Mouse (Mus musculus): ENCODE measurements around the gene Ppil2. TPM values are rescaled to one million over a fixed set of nuclear protein-coding genes. Genes with fewer than 3 reads are reported as not detected.

Ppil2 gene
- polyA plus RNA-seq, 1 experiment, result 46.0 TPM

GRCm38 (mm10) chr16:17124119-17124870 lies 13.2 kb upstream of the Ppil2 start:
- Histone ChIP-seq H3ac (ENCODE audit: control insufficient read depth, insufficient read length, low read depth) (peak overlapping the region; percentile 95), H3K27me3 (ENCODE audit: control insufficient read depth, insufficient read depth, insufficient read length) (no peaks in the 10 kb centered on the region), H3K79me3 (ENCODE audit: low read depth) (peaks cover 3% of the 10 kb centered on the region), H3K36me3 (ENCODE audit: control insufficient read depth, insufficient read depth) (peaks cover 28% of the 10 kb centered on the region), H3K4me3 (ENCODE audit: insufficient read depth, poor library complexity, severe bottlenecking) (peak overlapping the region; percentile 42), H3K79me2 (ENCODE audit: control insufficient read depth, insufficient read depth) (peaks cover 21% of the 10 kb centered on the region)
- no peak for TF ChIP-seq MYOG (IDR thresholded peaks at IDR 0.05; ENCODE audit: control insufficient read depth, extremely low read depth, insufficient read length)
- TF ChIP-seq MYOD1 (IDR thresholded peaks at IDR 0.05; ENCODE audit: control insufficient read depth, insufficient read length, low read depth), result no peak

GRCm38 (mm10) chr16:17121569-17121968 lies 10.5 kb upstream of the Ppil2 start:
- H3ac ChIP-seq (ENCODE audit: control insufficient read depth, insufficient read length, low read depth), result no peak overlapping the region
- H3K79me3 ChIP-seq (ENCODE audit: low read depth), result peaks cover 3% of the 10 kb centered on the region
- no peak for TF ChIP-seq FOSL1 (IDR thresholded peaks at IDR 0.05; ENCODE audit: insufficient read depth, low read length, poor library complexity, severe bottlenecking)
- TF ChIP-seq CTCF (IDR thresholded peaks at IDR 0.05; ENCODE audit: control insufficient read depth, insufficient read depth, insufficient read length), result no peak
- TF ChIP-seq MYOD1 (IDR thresholded peaks at IDR 0.05; ENCODE audit: control insufficient read depth, insufficient read length, low read depth), result no peak
- no peak for TF ChIP-seq CEBPB (IDR thresholded peaks at IDR 0.05; ENCODE audit: low read depth)
- H3K27me3 ChIP-seq (ENCODE audit: control insufficient read depth, insufficient read depth, insufficient read length), result no peaks in the 10 kb centered on the region
- H3K36me3 ChIP-seq (ENCODE audit: control insufficient read depth, insufficient read depth), result peaks cover 28% of the 10 kb centered on the region
- no peak overlapping the region for H3K4me3 ChIP-seq (ENCODE audit: insufficient read depth, poor library complexity, severe bottlenecking)
- peaks cover 21% of the 10 kb centered on the region for H3K79me2 ChIP-seq (ENCODE audit: control insufficient read depth, insufficient read depth)

GRCm38 (mm10) chr16:17117309-17117799 lies 6.3 kb upstream of the Ppil2 start:
- no peak overlapping the region for H3ac ChIP-seq (ENCODE audit: control insufficient read depth, insufficient read length, low read depth)
- H3K36me3 ChIP-seq (ENCODE audit: control insufficient read depth, insufficient read depth), result peaks cover 32% of the 10 kb centered on the region

GRCm38 (mm10) chr16:17104600-17104999 lies 6.5 kb downstream of the Ppil2 start:
- peaks cover 18% of the 10 kb centered on the region for H3K79me2 ChIP-seq (ENCODE audit: control insufficient read depth, insufficient read depth)
- no peak for TF ChIP-seq CEBPB (IDR thresholded peaks at IDR 0.05; ENCODE audit: low read depth)
- TF ChIP-seq MAX (IDR thresholded peaks at IDR 0.05), result no peak
- H3K36me3 ChIP-seq (ENCODE audit: control insufficient read depth, insufficient read depth), result peaks cover 51% of the 10 kb centered on the region
- H3K27me3 ChIP-seq (ENCODE audit: control insufficient read depth, insufficient read depth, insufficient read length), result no peaks in the 10 kb centered on the region
- H3K79me3 ChIP-seq (ENCODE audit: low read depth), result peaks cover 6% of the 10 kb centered on the region
- no peak overlapping the region for H3ac ChIP-seq (ENCODE audit: control insufficient read depth, insufficient read length, low read depth)
- H3K4me3 ChIP-seq (ENCODE audit: insufficient read depth, poor library complexity, severe bottlenecking), result no peak overlapping the region

More at GRCm38 (mm10) chr16:17117309-17117799, 6.3 kb upstream of the Ppil2 start:
- no peak overlapping the region for H3K4me3 ChIP-seq (ENCODE audit: insufficient read depth, poor library complexity, severe bottlenecking)
- H3K27me3 ChIP-seq (ENCODE audit: control insufficient read depth, insufficient read depth, insufficient read length), result no peaks in the 10 kb centered on the region
- TF ChIP-seq USF1 (IDR thresholded peaks at IDR 0.05; ENCODE audit: low read depth) (no peak), CTCF (IDR thresholded peaks at IDR 0.05; ENCODE audit: control insufficient read depth, insufficient read depth, insufficient read length) (no peak), FOSL1 (IDR thresholded peaks at IDR 0.05; ENCODE audit: insufficient read depth, low read length, poor library complexity, severe bottlenecking) (no peak), MYOG (IDR thresholded peaks at IDR 0.05; ENCODE audit: control insufficient read depth, extremely low read depth, insufficient read length) (no peak), CEBPB (IDR thresholded peaks at IDR 0.05; ENCODE audit: low read depth) (no peak), MYOD1 (IDR thresholded peaks at IDR 0.05; ENCODE audit: control insufficient read depth, insufficient read length, low read depth) (no peak), MAX (IDR thresholded peaks at IDR 0.05) (no peak)
- H3K79me3 ChIP-seq (ENCODE audit: low read depth), result no peaks in the 10 kb centered on the region
- H3K79me2 ChIP-seq (ENCODE audit: control insufficient read depth, insufficient read depth), result no peaks in the 10 kb centered on the region

- TF ChIP-seq FOSL1 (IDR thresholded peaks at IDR 0.05; ENCODE audit: insufficient read depth, low read length, poor library complexity, severe bottlenecking), result no peak
- TF ChIP-seq MYOD1 (IDR thresholded peaks at IDR 0.05; ENCODE audit: control insufficient read depth, insufficient read length, low read depth), result no peak
- no peak for TF ChIP-seq CTCF (IDR thresholded peaks at IDR 0.05; ENCODE audit: control insufficient read depth, insufficient read depth, insufficient read length)
- TF ChIP-seq CEBPB (IDR thresholded peaks at IDR 0.05; ENCODE audit: low read depth), result no peak
- no peak for TF ChIP-seq MYOG (IDR thresholded peaks at IDR 0.05; ENCODE audit: control insufficient read depth, extremely low read depth, insufficient read length)
- TF ChIP-seq USF1 (IDR thresholded peaks at IDR 0.05; ENCODE audit: low read depth), result no peak
- no peak for TF ChIP-seq MAX (IDR thresholded peaks at IDR 0.05)
- Histone ChIP-seq H3K79me3 (ENCODE audit: low read depth) (no peaks in the 10 kb centered on the region), H3K79me2 (ENCODE audit: control insufficient read depth, insufficient read depth) (peaks cover 3% of the 10 kb centered on the region), H3ac (ENCODE audit: control insufficient read depth, insufficient read length, low read depth) (no peak overlapping the region), H3K36me3 (ENCODE audit: control insufficient read depth, insufficient read depth) (peaks cover 48% of the 10 kb centered on the region), H3K4me3 (ENCODE audit: insufficient read depth, poor library complexity, severe bottlenecking) (no peak overlapping the region), H3K27me3 (ENCODE audit: control insufficient read depth, insufficient read depth, insufficient read length) (no peaks in the 10 kb centered on the region)
These were observed 8.3 kb downstream of the Ppil2 start for GRCm38 (mm10) chr16:17102630-17103220.

GRCm38 (mm10) chr16:17096938-17097337 lies 14.1 kb downstream of the Ppil2 start:
- Histone ChIP-seq H3K27me3 (ENCODE audit: control insufficient read depth, insufficient read depth, insufficient read length) (no peaks in the 10 kb centered on the region), H3K36me3 (ENCODE audit: control insufficient read depth, insufficient read depth) (peaks cover 73% of the 10 kb centered on the region), H3K79me3 (ENCODE audit: low read depth) (no peaks in the 10 kb centered on the region), H3ac (ENCODE audit: control insufficient read depth, insufficient read length, low read depth) (no peak overlapping the region), H3K4me3 (ENCODE audit: insufficient read depth, poor library complexity, severe bottlenecking) (no peak overlapping the region), H3K79me2 (ENCODE audit: control insufficient read depth, insufficient read depth) (no peaks in the 10 kb centered on the region)
- TF ChIP-seq CTCF (IDR thresholded peaks at IDR 0.05; ENCODE audit: control insufficient read depth, insufficient read depth, insufficient read length) (no peak), MYOD1 (IDR thresholded peaks at IDR 0.05; ENCODE audit: control insufficient read depth, insufficient read length, low read depth) (no peak), USF1 (IDR thresholded peaks at IDR 0.05; ENCODE audit: low read depth) (no peak), MYOG (IDR thresholded peaks at IDR 0.05; ENCODE audit: control insufficient read depth, extremely low read depth, insufficient read length) (no peak), CEBPB (IDR thresholded peaks at IDR 0.05; ENCODE audit: low read depth) (no peak), MAX (IDR thresholded peaks at IDR 0.05) (no peak), FOSL1 (IDR thresholded peaks at IDR 0.05; ENCODE audit: insufficient read depth, low read length, poor library complexity, severe bottlenecking) (no peak)
